Mouse (Mus musculus): ENCODE results near the gene Gpc6. TPM values are rescaled to one million over a fixed set of nuclear protein-coding genes. Genes with fewer than 3 reads are reported as not detected.

Gpc6 gene
- polyA plus RNA-seq, 1 experiment from 2014 or later = 31.8 TPM

- WGBS = 53% methylated on average over 7 of the region's 7 CpGs
- Histone ChIP-seq H3K9me3 (no peaks in the 10 kb centered on the region), H3K4me3 (no peak overlapping the region), H3K27ac (no peak overlapping the region), H3K27me3 (ENCODE audit: insufficient read depth, poor library complexity, severe bottlenecking) (no peaks in the 10 kb centered on the region), H3K36me3 (no peaks in the 10 kb centered on the region), H3K4me1 (peaks cover 14% of the 10 kb centered on the region)
- no peak for DNase-seq (ENCODE audit: low spot score)
Measured at GRCm38 (mm10) chr14:116928796-116929529, 3.8 kb downstream of the Gpc6 start.

GRCm38 (mm10) chr14:116933825-116934224 is 8.7 kb downstream of the Gpc6 start:
- 48% methylated on average over 5 of the region's 5 CpGs for WGBS
- Histone ChIP-seq H3K27ac (no peak overlapping the region), H3K36me3 (no peaks in the 10 kb centered on the region), H3K4me1 (peaks cover 6% of the 10 kb centered on the region), H3K9me3 (no peaks in the 10 kb centered on the region), H3K4me3 (no peak overlapping the region), H3K27me3 (ENCODE audit: insufficient read depth, poor library complexity, severe bottlenecking) (no peaks in the 10 kb centered on the region)
- DNase-seq (ENCODE audit: low spot score) = no peak

- Histone ChIP-seq H3K4me3 (no peak overlapping the region), H3K27me3 (ENCODE audit: insufficient read depth, poor library complexity, severe bottlenecking) (no peaks in the 10 kb centered on the region), H3K36me3 (no peaks in the 10 kb centered on the region), H3K27ac (no peak overlapping the region), H3K4me1 (0 out of 2 replicates have a peak, but pooled peaks cover 2% of the 10 kb centered on the region), H3K9me3 (no peaks in the 10 kb centered on the region)
- DNase-seq (ENCODE audit: low spot score) = no peak
- 79% methylated on average over 14 of the region's 14 CpGs for WGBS
Measured at GRCm38 (mm10) chr14:116937910-116938560, 12.9 kb downstream of the Gpc6 start.

- Histone ChIP-seq H3K4me3 (no peak overlapping the region), H3K9me3 (no peaks in the 10 kb centered on the region), H3K36me3 (no peaks in the 10 kb centered on the region), H3K4me1 (0 out of 2 replicates have a peak, but pooled peaks cover 1% of the 10 kb centered on the region), H3K27me3 (ENCODE audit: insufficient read depth, poor library complexity, severe bottlenecking) (no peaks in the 10 kb centered on the region), H3K27ac (no peak overlapping the region)
- DNase-seq (ENCODE audit: low spot score) = no peak
- WGBS = 90% methylated on average over 9 of the region's 9 CpGs
Measured at GRCm38 (mm10) chr14:116938735-116939134, 13.6 kb downstream of the Gpc6 start.

GRCm38 (mm10) chr14:116939561-116939960 is 14.4 kb downstream of the Gpc6 start:
- Histone ChIP-seq H3K4me1 (no peaks in the 10 kb centered on the region), H3K4me3 (no peak overlapping the region), H3K27me3 (ENCODE audit: insufficient read depth, poor library complexity, severe bottlenecking) (no peaks in the 10 kb centered on the region), H3K27ac (no peak overlapping the region), H3K9me3 (peaks cover 3% of the 10 kb centered on the region; the same call in 1 of the 2 replicates), H3K36me3 (peaks cover 4% of the 10 kb centered on the region; the same call in 1 of the 2 replicates)
- WGBS = 83% methylated on average over 1 of the region's 1 CpGs
- no peak for DNase-seq (ENCODE audit: low spot score)

GRCm38 (mm10) chr14:116941772-116942171 is 16.7 kb downstream of the Gpc6 start:
- no peak overlapping the region for H3K4me3 ChIP-seq
- H3K36me3 ChIP-seq = peaks cover 4% of the 10 kb centered on the region; the same call in 1 of the 2 replicates
- no peaks in the 10 kb centered on the region for H3K27me3 ChIP-seq (ENCODE audit: insufficient read depth, poor library complexity, severe bottlenecking)
- DNase-seq (ENCODE audit: low spot score) = no peak
- peaks cover 3% of the 10 kb centered on the region; the same call in 1 of the 2 replicates for H3K9me3 ChIP-seq
- no peaks in the 10 kb centered on the region for H3K4me1 ChIP-seq
- H3K27ac ChIP-seq = no peak overlapping the region
- WGBS = 90% methylated on average over 4 of the region's 4 CpGs

- WGBS = 88% methylated on average over 7 of the region's 7 CpGs
- peaks cover 4% of the 10 kb centered on the region; the same call in 1 of the 2 replicates for H3K36me3 ChIP-seq
Measured at GRCm38 (mm10) chr14:116943751-116944150, 18.6 kb downstream of the Gpc6 start.

GRCm38 (mm10) chr14:116945975-116946374 is 20.9 kb downstream of the Gpc6 start:
- Histone ChIP-seq H3K27me3 (ENCODE audit: insufficient read depth, poor library complexity, severe bottlenecking) (no peaks in the 10 kb centered on the region), H3K4me1 (no peaks in the 10 kb centered on the region), H3K27ac (no peak overlapping the region), H3K36me3 (peaks cover 4% of the 10 kb centered on the region; the same call in 1 of the 2 replicates), H3K4me3 (no peak overlapping the region), H3K9me3 (peaks cover 3% of the 10 kb centered on the region; the same call in 1 of the 2 replicates)
- DNase-seq (ENCODE audit: low spot score) = no peak
- WGBS = 82% methylated on average over 6 of the region's 6 CpGs

More at GRCm38 (mm10) chr14:116943751-116944150, 18.6 kb downstream of the Gpc6 start:
- Histone ChIP-seq H3K9me3 (peaks cover 3% of the 10 kb centered on the region; the same call in 1 of the 2 replicates), H3K4me1 (no peaks in the 10 kb centered on the region), H3K27me3 (ENCODE audit: insufficient read depth, poor library complexity, severe bottlenecking) (no peaks in the 10 kb centered on the region), H3K27ac (no peak overlapping the region), H3K4me3 (no peak overlapping the region)
- no peak for DNase-seq (ENCODE audit: low spot score)

- peaks cover 4% of the 10 kb centered on the region; the same call in 1 of the 2 replicates for H3K36me3 ChIP-seq
- 89% methylated on average over 6 of the region's 6 CpGs for WGBS
Measured at GRCm38 (mm10) chr14:116947461-116947860, 22.3 kb downstream of the Gpc6 start.

GRCm38 (mm10) chr14:116947939-116948591 is 22.9 kb downstream of the Gpc6 start:
- Histone ChIP-seq H3K27ac (no peak overlapping the region), H3K36me3 (peaks cover 4% of the 10 kb centered on the region; the same call in 1 of the 2 replicates), H3K4me1 (no peaks in the 10 kb centered on the region), H3K9me3 (peaks cover 3% of the 10 kb centered on the region; the same call in 1 of the 2 replicates), H3K27me3 (ENCODE audit: insufficient read depth, poor library complexity, severe bottlenecking) (no peaks in the 10 kb centered on the region), H3K4me3 (no peak overlapping the region)
- no peak for DNase-seq (ENCODE audit: low spot score)
- 84% methylated on average over 5 of the region's 5 CpGs for WGBS

More at GRCm38 (mm10) chr14:116947461-116947860, 22.3 kb downstream of the Gpc6 start:
- H3K4me3 ChIP-seq = no peak overlapping the region
- DNase-seq (ENCODE audit: low spot score) = no peak
- H3K9me3 ChIP-seq = peaks cover 3% of the 10 kb centered on the region; the same call in 1 of the 2 replicates
- H3K27me3 ChIP-seq (ENCODE audit: insufficient read depth, poor library complexity, severe bottlenecking) = no peaks in the 10 kb centered on the region
- no peaks in the 10 kb centered on the region for H3K4me1 ChIP-seq
- no peak overlapping the region for H3K27ac ChIP-seq

- Histone ChIP-seq H3K9me3 (no peaks in the 10 kb centered on the region), H3K4me3 (no peak overlapping the region), H3K36me3 (no peaks in the 10 kb centered on the region), H3K27ac (no peak overlapping the region), H3K4me1 (no peaks in the 10 kb centered on the region), H3K27me3 (ENCODE audit: insufficient read depth, poor library complexity, severe bottlenecking) (no peaks in the 10 kb centered on the region)
- DNase-seq (ENCODE audit: low spot score) = no peak
Measured at GRCm38 (mm10) chr14:116957154-116957553, 32.0 kb downstream of the Gpc6 start.

- no peak for DNase-seq (ENCODE audit: low spot score)
- H3K27me3 ChIP-seq (ENCODE audit: insufficient read depth, poor library complexity, severe bottlenecking) = no peaks in the 10 kb centered on the region
- H3K4me3 ChIP-seq = no peak overlapping the region
- no peaks in the 10 kb centered on the region for H3K9me3 ChIP-seq
- H3K36me3 ChIP-seq = no peaks in the 10 kb centered on the region
- 80% methylated on average over 6 of the region's 6 CpGs for WGBS
- H3K4me1 ChIP-seq = no peaks in the 10 kb centered on the region
- no peak overlapping the region for H3K27ac ChIP-seq
Measured at GRCm38 (mm10) chr14:116964837-116965236, 39.7 kb downstream of the Gpc6 start.

GRCm38 (mm10) chr14:116974708-116975107 is 49.6 kb downstream of the Gpc6 start:
- 85% methylated on average over 3 of the region's 3 CpGs for WGBS

More at GRCm38 (mm10) chr14:116974708-116975107, 49.6 kb downstream of the Gpc6 start:
- Histone ChIP-seq H3K27ac (no peak overlapping the region), H3K4me3 (no peak overlapping the region), H3K27me3 (ENCODE audit: insufficient read depth, poor library complexity, severe bottlenecking) (no peaks in the 10 kb centered on the region), H3K9me3 (no peaks in the 10 kb centered on the region), H3K4me1 (no peaks in the 10 kb centered on the region), H3K36me3 (no peaks in the 10 kb centered on the region)
- DNase-seq (ENCODE audit: low spot score) = no peak

Data from heart, embryonic 10.5 days (tissue).